Mouse (Mus musculus) forebrain, embryonic 16.5 days (tissue): ENCODE results near the gene Abr. TPM values are rescaled to one million over a fixed set of nuclear protein-coding genes. Genes with fewer than 3 reads are reported as not detected.
A peak's percentile ranks its signal among the peaks of the same experiment; 100 is the strongest.

ENCODE experiments used
- ATAC-seq: fragments of 200-750 bp; cut with Nextera tagmentation; 2 replicates; pipeline ENCODE4 v1.8.0; 2017; ENCODE audit warnings: mild to moderate bottlenecking, moderate library complexity
- H3K27ac ChIP-seq: fragments of 300-500 bp; sonication (generic); 2 replicates; pipeline ENCODE4 v1.5.1; 2014; ENCODE audit warnings: low read length, control low read depth
- H3K27me3 ChIP-seq: fragments of 300-500 bp; sonication (generic); replicated peaks from 2 replicates; pipeline ENCODE4 v1.6.1; 2014; ENCODE audit warnings: low read length; ENCODE audit not compliant: control insufficient read depth, insufficient read depth
- H3K36me3 ChIP-seq: fragments of 300-500 bp; sonication (generic); 2 replicates; pipeline ENCODE4 v1.6.1; 2014; ENCODE audit not compliant: control insufficient read depth, insufficient read depth
- H3K4me1 ChIP-seq: fragments of 300-500 bp; sonication (generic); replicated peaks from 2 replicates; pipeline ENCODE4 v1.6.1; 2014; ENCODE audit warnings: low read length; ENCODE audit not compliant: control insufficient read depth, insufficient read depth
- H3K4me2 ChIP-seq: fragments of 300-500 bp; sonication (generic); 2 replicates; pipeline ENCODE4 v1.6.1; 2014; ENCODE audit warnings: mild to moderate bottlenecking, low read length, control low read depth
- H3K4me3 ChIP-seq: fragments of 300-500 bp; sonication (generic); replicated peaks from 2 replicates; pipeline ENCODE4 v1.5.1; 2014; ENCODE audit warnings: mild to moderate bottlenecking, low read length, control low read depth
- H3K9ac ChIP-seq: fragments of 300-500 bp; sonication (generic); replicated peaks from 2 replicates; pipeline ENCODE4 v1.6.1; 2014; ENCODE audit warnings: low read depth, low read length, control low read depth
- H3K9me3 ChIP-seq: fragments of 300-500 bp; sonication (generic); 2 replicates; pipeline ENCODE4 v1.6.1; 2016; ENCODE audit warnings: low read length; ENCODE audit not compliant: control insufficient read depth
- WGBS: fragments of 180-500 bp; shearing (Covaris S2); extraction: QIAGEN DNeasy Blood & Tissue Kit; methylation state at CpG from one replicate; pipeline ENCODE4 v1.1.7; 2014; 5-methylcytosine and 5-hydroxymethylcytosine counted together
- polyA plus RNA-seq: library from polyadenylated mRNA; unstranded; fragments of >200 nt; fragmentation: Nextera tagmentation; extraction: Ambion mirVana; gene quantifications from 2 replicates; pipeline ENCODE4 v1.2.1, GENCODE M21; 2015

Gene Abr
- polyA plus RNA-seq, 1 experiment from 2014 or later = 121 TPM

DNA sequence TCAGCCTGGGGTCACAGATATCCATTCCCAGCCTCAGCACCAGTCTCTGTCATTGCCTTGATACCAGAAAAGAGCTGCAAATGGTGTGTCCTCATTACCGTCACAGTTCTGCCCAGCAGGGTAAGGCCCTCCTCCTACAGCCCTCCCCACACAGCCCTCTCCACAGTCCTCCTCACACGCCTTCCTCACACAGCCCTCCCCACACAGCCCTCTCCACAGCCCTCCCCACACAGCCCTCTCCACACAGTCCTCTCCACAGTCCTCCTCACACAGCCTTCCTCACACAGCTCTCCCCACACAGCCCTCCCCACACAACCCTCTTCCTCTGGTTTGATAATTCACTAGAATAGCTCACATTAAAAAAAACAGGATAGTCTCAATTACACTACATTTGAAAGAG lies 7.9 kb upstream of the Abr start:
- Histone ChIP-seq H3K27me3 (no peaks in the 10 kb centered on the region), H3K27ac (no peak overlapping the region), H3K9me3 (no peaks in the 10 kb centered on the region), H3K4me3 (no peak overlapping the region), H3K4me2 (no peak overlapping the region), H3K36me3 (no peaks in the 10 kb centered on the region), H3K4me1 (no peaks in the 10 kb centered on the region), H3K9ac (no peak overlapping the region)
- WGBS = 34% methylated on average over 2 of the region's 2 CpGs
- no peak for ATAC-seq

DNA sequence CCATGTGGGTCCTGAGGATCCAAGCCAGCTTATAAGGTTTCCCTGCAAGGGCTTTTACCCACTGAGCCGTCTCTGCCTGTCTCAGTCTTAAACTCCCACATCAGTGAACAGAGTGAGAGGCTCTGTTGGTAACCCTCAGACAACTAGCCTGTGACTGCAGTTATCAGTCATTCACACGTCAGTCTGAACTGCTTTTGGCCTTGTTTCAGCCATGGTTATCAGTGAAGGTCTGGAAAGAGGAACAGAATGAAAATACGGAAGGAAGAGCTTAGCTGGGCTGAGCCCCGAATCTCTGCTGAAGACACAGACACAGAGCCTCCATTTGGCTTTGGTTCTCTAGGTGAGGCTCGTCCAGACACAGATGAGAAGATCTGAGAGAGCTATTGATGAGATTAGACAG lies 6.5 kb upstream of the Abr start:
- ATAC-seq = no peak
- H3K36me3 ChIP-seq = no peaks in the 10 kb centered on the region
- H3K27me3 ChIP-seq = no peaks in the 10 kb centered on the region
- H3K9ac ChIP-seq = no peak overlapping the region
- H3K4me3 ChIP-seq = no peak overlapping the region
- H3K4me2 ChIP-seq = no peak overlapping the region
- no peaks in the 10 kb centered on the region for H3K9me3 ChIP-seq
- WGBS = 79% methylated on average over 5 of the region's 5 CpGs
- H3K4me1 ChIP-seq = 0 out of 2 replicates have a peak, but pooled peaks cover 2% of the 10 kb centered on the region
- no peak overlapping the region for H3K27ac ChIP-seq

DNA sequence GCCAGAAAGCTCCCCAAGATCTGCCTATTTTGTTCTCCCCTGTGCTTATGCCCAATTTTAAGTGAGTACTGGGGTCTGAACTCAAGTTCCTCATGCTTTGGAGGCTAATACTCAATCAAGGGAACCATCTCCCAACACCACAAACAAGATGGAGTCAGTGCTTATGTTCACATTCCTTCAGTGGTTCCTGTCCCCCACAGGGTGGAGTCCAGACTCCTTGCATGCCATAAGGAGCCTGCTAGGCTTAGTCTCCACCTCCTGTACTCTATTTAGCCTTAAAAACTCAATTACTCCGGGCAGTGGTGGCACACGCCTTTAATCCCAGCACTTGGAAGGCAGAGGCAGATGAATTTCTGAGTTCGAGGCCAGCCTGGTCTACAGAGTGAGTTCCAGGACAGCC lies 2.8 kb upstream of the Abr start:
- H3K36me3 ChIP-seq = no peaks in the 10 kb centered on the region
- WGBS = 83% methylated on average over 3 of the region's 3 CpGs
- no peak overlapping the region for H3K4me3 ChIP-seq
- no peak overlapping the region for H3K9ac ChIP-seq
- no peak overlapping the region for H3K27ac ChIP-seq
- no peak for ATAC-seq
- H3K9me3 ChIP-seq = no peaks in the 10 kb centered on the region
- peaks cover 11% of the 10 kb centered on the region for H3K27me3 ChIP-seq
- H3K4me1 ChIP-seq = peaks cover 19% of the 10 kb centered on the region
- H3K4me2 ChIP-seq = no peak overlapping the region

DNA sequence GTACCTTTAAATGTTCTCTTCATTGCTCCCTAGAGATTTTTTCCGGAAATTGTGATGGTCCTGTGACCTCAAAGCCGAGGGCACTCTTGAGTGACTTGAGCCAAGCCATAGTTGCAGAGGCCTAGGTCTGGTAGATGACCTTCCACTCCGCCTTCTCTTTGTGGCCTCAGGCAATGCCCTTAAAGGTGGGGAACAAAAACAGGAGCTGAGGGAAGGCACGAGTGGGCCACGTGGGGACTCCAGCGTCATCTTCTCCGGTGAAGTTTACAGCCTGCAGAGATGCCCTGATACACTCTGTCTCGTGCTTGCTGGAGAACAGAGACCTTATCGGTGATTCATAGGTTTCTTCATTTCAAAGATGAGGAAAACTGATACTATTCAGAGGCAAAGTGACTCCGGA lies 2.0 kb upstream of the Abr start:
- Histone ChIP-seq H3K9ac (no peak overlapping the region), H3K4me3 (no peak overlapping the region), H3K27me3 (peaks cover 11% of the 10 kb centered on the region), H3K9me3 (no peaks in the 10 kb centered on the region), H3K4me2 (no peak overlapping the region), H3K36me3 (no peaks in the 10 kb centered on the region), H3K27ac (no peak overlapping the region), H3K4me1 (peaks cover 19% of the 10 kb centered on the region)
- WGBS = 58% methylated on average over 10 of the region's 10 CpGs
- ATAC-seq = no peak

DNA sequence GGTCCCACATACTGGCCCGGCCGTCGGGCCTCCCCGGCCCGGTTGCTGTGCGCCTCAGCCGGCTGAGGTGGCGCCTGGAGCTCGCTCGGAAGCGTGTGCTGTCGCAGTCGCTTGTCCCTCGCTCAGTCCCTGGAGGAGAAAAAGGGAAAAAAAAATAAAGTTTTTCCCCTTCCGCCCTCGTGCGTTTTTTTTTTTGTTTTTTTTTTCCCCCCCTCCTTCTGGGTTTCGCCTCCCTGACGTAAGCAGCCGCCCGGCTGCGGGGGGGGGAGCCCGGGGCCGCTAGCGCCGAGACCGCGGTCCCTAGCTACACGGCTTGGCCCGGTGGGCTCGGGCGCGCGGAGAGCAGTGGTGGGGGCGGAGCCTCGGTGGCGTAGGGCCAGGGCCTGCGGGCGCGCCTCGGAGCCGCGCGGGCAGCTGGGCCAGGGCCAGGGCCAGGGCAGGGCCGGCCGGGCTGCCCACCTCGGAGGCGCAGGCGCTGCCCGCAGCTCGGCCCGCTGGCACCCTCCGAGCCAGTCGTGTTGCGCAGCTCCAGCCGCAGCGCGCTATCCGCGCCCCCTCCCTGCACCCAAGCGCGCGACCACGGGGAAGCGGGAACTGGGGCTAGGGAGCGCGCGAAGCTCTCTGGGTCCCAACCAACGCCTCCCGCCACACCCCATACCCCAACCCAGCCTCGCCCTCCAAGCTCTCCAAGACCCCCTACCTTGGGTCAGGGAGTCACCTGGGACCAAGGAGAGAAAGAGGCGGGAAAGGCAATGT lies 1.3 kb upstream of the Abr start:
- H3K36me3 ChIP-seq = no peaks in the 10 kb centered on the region
- peaks cover 19% of the 10 kb centered on the region for H3K4me1 ChIP-seq
- no peaks in the 10 kb centered on the region for H3K9me3 ChIP-seq
- peak overlapping the region; percentile 99 for H3K4me2 ChIP-seq
- peaks cover 11% of the 10 kb centered on the region for H3K27me3 ChIP-seq
- no peak overlapping the region for H3K27ac ChIP-seq
- ATAC-seq = peak; percentile 79
- peak overlapping the region; percentile 58 for H3K4me3 ChIP-seq
- peak overlapping the region; percentile 58 for H3K9ac ChIP-seq
- under 1% methylated on average over 52 of the region's 72 CpGs for WGBS

DNA sequence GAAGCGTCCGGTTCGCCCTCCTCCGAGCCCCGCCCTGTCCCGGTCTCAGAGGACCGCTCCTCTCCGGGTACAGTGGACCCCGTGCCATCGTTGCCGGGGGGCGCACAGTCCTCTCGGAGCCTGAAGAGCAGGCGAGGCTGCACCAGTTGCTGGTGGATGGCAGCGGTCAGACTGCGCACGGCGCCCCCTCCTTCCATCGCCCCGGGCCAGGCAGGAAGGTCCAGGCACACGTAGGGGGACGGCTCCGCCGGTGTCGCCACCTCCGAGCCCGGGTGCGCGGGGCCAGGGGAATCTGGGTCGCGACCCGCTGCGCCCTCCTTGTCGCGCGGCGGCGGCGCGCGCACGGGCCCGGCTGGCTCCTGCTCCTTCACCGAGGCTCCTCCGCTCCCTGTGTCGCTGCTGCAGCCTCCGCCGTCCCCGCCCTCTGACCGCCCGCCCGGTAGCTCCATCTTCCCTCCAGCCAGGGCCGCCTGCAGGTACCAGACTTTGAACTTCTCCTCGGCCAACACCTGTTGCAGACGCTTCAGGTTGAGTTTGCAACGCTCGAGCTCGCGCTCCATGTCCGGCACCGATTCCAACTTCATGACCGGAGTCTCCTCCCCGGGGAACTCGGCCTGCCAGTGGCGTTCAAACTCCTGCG lies 572 bp upstream of the Abr start:
- H3K9me3 ChIP-seq = no peaks in the 10 kb centered on the region

DNA sequence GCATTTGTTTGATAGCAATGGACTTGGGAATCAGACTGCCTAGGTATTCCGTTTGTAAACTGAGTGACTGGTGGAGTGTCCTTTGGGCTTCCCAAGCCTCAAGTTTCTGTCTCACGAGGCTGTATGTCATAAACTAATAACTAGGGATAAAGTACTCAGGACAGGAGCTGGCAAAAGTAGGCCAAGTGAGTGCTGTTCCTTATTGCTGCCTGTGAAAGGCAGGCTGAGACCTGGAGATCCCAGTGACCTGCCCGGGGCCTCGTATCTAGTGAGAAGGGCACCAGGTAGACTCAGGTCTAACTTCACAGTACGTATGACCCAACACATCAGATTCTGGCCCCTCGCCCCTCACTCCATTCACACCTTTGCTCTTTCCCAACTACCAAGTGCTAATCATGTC lies 4.0 kb downstream of the Abr start:
- ATAC-seq = no peak
- H3K4me2 ChIP-seq = no peak overlapping the region
- 87% methylated on average over 6 of the region's 6 CpGs for WGBS

More for the DNA sequence above, 572 bp upstream of the Abr start:
- no peak overlapping the region for H3K27ac ChIP-seq
- H3K36me3 ChIP-seq = no peaks in the 10 kb centered on the region
- peak overlapping the region; percentile 58 for H3K4me3 ChIP-seq
- H3K4me1 ChIP-seq = peaks cover 19% of the 10 kb centered on the region
- 1% methylated on average over 59 of the region's 66 CpGs for WGBS
- H3K9ac ChIP-seq = peak overlapping the region; percentile 46
- ATAC-seq = peak; percentile 20; the same call in 1 of the 2 replicates
- H3K4me2 ChIP-seq = peak overlapping the region; percentile 99
- peaks cover 11% of the 10 kb centered on the region for H3K27me3 ChIP-seq

DNA sequence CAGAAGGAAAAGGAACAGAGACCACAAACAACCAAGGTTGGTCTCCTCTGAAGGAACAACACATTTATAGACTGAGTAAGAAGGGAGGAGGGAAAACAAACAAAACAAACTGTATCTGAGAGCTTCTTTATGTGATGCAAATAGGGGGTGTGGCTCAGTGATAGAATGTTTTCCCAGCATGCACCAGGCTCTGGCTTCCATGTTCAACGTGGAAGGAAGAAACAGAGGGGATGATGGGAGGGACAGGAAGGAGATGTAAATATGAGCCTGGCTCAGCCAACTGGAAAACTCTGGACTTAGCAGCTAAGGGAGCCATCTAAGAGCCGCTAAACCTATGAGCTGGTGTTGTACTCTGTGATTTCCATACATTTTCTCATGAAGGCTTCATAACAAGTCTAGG lies 7.9 kb downstream of the Abr start:
- Histone ChIP-seq H3K4me2 (no peak overlapping the region), H3K9ac (no peak overlapping the region), H3K36me3 (no peaks in the 10 kb centered on the region), H3K4me3 (no peak overlapping the region), H3K27ac (no peak overlapping the region), H3K9me3 (no peaks in the 10 kb centered on the region), H3K27me3 (no peaks in the 10 kb centered on the region), H3K4me1 (peaks cover 13% of the 10 kb centered on the region)
- ATAC-seq = no peak
- WGBS = 51% methylated on average over 2 of the region's 2 CpGs

More for the DNA sequence above, 4.0 kb downstream of the Abr start:
- H3K4me1 ChIP-seq = peaks cover 24% of the 10 kb centered on the region
- H3K9ac ChIP-seq = no peak overlapping the region
- peaks cover 11% of the 10 kb centered on the region for H3K27me3 ChIP-seq
- no peak overlapping the region for H3K27ac ChIP-seq
- H3K36me3 ChIP-seq = no peaks in the 10 kb centered on the region
- no peak overlapping the region for H3K4me3 ChIP-seq
- no peaks in the 10 kb centered on the region for H3K9me3 ChIP-seq

DNA sequence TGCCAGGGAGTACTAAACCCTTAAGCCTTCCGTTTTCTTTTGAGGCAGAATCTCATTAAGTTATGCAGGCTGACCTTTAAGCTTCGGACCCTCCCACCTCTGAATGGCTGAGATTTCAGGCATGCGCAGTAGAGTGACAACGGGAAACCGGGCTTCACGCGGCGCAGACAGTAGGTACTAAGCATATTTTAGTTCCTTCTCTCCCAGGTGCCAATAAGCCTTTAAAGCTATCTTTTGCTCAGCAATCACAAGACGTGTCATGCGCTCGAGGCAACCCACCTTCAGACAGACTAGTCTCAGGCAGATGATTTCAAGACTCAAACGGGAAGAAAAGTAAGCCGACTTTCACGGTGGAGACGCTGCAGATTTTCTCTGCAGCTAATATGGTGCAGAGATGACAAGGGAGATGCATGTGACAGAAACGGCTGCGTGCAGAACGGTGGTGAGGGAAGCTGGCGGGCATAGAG lies 9.4 kb downstream of the Abr start:
- Histone ChIP-seq H3K4me2 (peak overlapping the region; percentile 72), H3K4me3 (peak overlapping the region; percentile 47), H3K9me3 (no peaks in the 10 kb centered on the region), H3K36me3 (no peaks in the 10 kb centered on the region), H3K9ac (peak overlapping the region; percentile 55), H3K27me3 (no peaks in the 10 kb centered on the region), H3K27ac (peak overlapping the region; percentile 35), H3K4me1 (peaks cover 13% of the 10 kb centered on the region)
- under 1% methylated on average over 19 of the region's 19 CpGs for WGBS
- ATAC-seq = peak; percentile 61
